17 mouse cellular contexts compared by ENCODE assay signal in the genomic region with DNA sequence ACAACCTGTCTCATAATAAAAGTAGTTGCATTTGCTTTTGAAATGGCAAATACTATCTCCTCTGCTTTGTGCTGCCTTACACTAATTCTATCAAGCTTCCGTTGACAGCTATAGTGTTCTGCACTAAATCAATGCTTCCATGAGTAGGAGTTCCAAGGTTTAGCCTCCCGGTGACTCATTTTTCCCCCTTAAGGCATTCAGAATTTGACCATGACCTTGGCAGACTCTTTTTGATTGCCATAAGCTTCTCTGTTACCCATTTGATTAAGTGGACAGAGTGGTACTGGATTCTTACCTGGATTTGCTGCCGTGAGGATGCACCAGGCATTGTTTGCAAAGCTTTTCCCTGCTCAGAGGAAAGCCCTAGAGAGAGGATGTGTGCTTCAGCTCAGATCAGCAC.
"Had no signal": no experiment of that assay in that cellular context is flagged by ENCODE, and none has a peak within 500 bp of the region (broad histone marks: within the 10 kb centered on the region; RNA-seq: fewer than 3 reads in every experiment).

No protein-coding gene starts in this region.

- H3K4me1 ChIP-seq: kidney, embryonic 15.5 days; liver, embryonic 13.5 days; neural tube, embryonic 13.5 days; stomach, embryonic 15.5 days had no signal

- H3K9me3 ChIP-seq: kidney, embryonic 15.5 days; liver, embryonic 13.5 days; neural tube, embryonic 13.5 days; stomach, embryonic 15.5 days had no signal

- DNase-seq: kidney, postnatal 10 days; kidney, postnatal 36 days; layer of hippocampus, postnatal 36 days; liver, embryonic 13.5 days; lung, adult 2 months; lung, postnatal 14 days; lung, postnatal 4 days; right cerebral cortex, postnatal 25 days; spleen, adult 18-20 months; thymus, postnatal 36 days had no signal

- ATAC-seq: midbrain, embryonic 16.5 days had no signal

- H3K27ac ChIP-seq: kidney, embryonic 15.5 days; left cerebral cortex, adult 2 months; liver, embryonic 13.5 days; neural tube, embryonic 13.5 days; stomach, embryonic 15.5 days had no signal

- H3K9ac ChIP-seq: kidney, embryonic 15.5 days; liver, embryonic 13.5 days; neural tube, embryonic 13.5 days; stomach, embryonic 15.5 days had no signal

- H3K4me2 ChIP-seq: kidney, embryonic 15.5 days; liver, embryonic 13.5 days; midbrain, embryonic 11.5 days; neural tube, embryonic 13.5 days; stomach, embryonic 15.5 days had no signal

- H3K4me3 ChIP-seq: kidney, embryonic 15.5 days; left cerebral cortex, adult 2 months; liver, embryonic 13.5 days; myocyte; neural tube, embryonic 13.5 days; stomach, embryonic 15.5 days had no signal

- H3K27me3 ChIP-seq: kidney, embryonic 15.5 days; liver, embryonic 13.5 days; neural tube, embryonic 13.5 days; stomach, embryonic 15.5 days had no signal

- H3K36me3 ChIP-seq: kidney, embryonic 15.5 days; liver, embryonic 13.5 days; neural tube, embryonic 13.5 days; stomach, embryonic 15.5 days had no signal
